Mouse (Mus musculus): ENCODE data around the gene Cd84.
"Not testable (repeated sequence)": the region's sequence is repeated elsewhere in the genome, so short reads cannot be mapped to it uniquely, and the experiment has no call there.

Gene Cd84

GRCm38 (mm10) chr1:171839488-171839887 is at the start of gene Cd84:
Gene Cd84 (plus strand): TSS chr1:171839697.
- DNase-seq: no peak

GRCm38 (mm10) chr1:171791491-171791890 is 48.0 kb upstream of the Cd84 start:
- no peak for DNase-seq

- DNase-seq: no peak
These were observed 43.3 kb upstream of the Cd84 start for GRCm38 (mm10) chr1:171796185-171796584.

- DNase-seq: no peak
These were observed 41.7 kb upstream of the Cd84 start for GRCm38 (mm10) chr1:171797840-171798239.

GRCm38 (mm10) chr1:171799648-171800047 is 39.8 kb upstream of the Cd84 start:
- no peak for DNase-seq

- not testable (repeated sequence) for DNase-seq
These were observed 28.4 kb upstream of the Cd84 start for GRCm38 (mm10) chr1:171811048-171811447.

GRCm38 (mm10) chr1:171815545-171816439 is 23.7 kb upstream of the Cd84 start:
- DNase-seq: peak; percentile 82

- DNase-seq: no peak
These were observed 22.5 kb upstream of the Cd84 start for GRCm38 (mm10) chr1:171816991-171817390.

GRCm38 (mm10) chr1:171821331-171821730 is 18.2 kb upstream of the Cd84 start:
- no peak for DNase-seq

GRCm38 (mm10) chr1:171825462-171825861 is 14.0 kb upstream of the Cd84 start:
- DNase-seq: peak; percentile 37

GRCm38 (mm10) chr1:171826164-171826563 is 13.3 kb upstream of the Cd84 start:
- peak; percentile 41 for DNase-seq

GRCm38 (mm10) chr1:171827674-171828073 is 11.8 kb upstream of the Cd84 start:
- no peak for DNase-seq

- no peak for DNase-seq
These were observed 1.0 kb downstream of the Cd84 start for GRCm38 (mm10) chr1:171840450-171841023.

- no peak for DNase-seq
These were observed 5.7 kb downstream of the Cd84 start for GRCm38 (mm10) chr1:171845035-171845754.

- no peak for DNase-seq
These were observed 8.7 kb downstream of the Cd84 start for GRCm38 (mm10) chr1:171848201-171848600.

GRCm38 (mm10) chr1:171848757-171849156 is 9.3 kb downstream of the Cd84 start:
- DNase-seq: no peak

- no peak for DNase-seq
These were observed 10.0 kb downstream of the Cd84 start for GRCm38 (mm10) chr1:171849454-171849853.

- DNase-seq: no peak
These were observed 26.0 kb downstream of the Cd84 start for GRCm38 (mm10) chr1:171865467-171865866.

GRCm38 (mm10) chr1:171886989-171887388 is 47.5 kb downstream of the Cd84 start:
- no peak for DNase-seq

- not testable (repeated sequence) for DNase-seq
These were observed 55.9 kb downstream of the Cd84 start, which contains the start of gene Gm10521 for GRCm38 (mm10) chr1:171895364-171895763. Gene Gm10521 (plus strand): TSS chr1:171895664.

- no peak for DNase-seq
These were observed 64.5 kb downstream of the Cd84 start for GRCm38 (mm10) chr1:171904011-171904410.

- DNase-seq: no peak
These were observed 76.4 kb downstream of the Cd84 start for GRCm38 (mm10) chr1:171915638-171916458.
